Mouse (Mus musculus) cerebellum, adult (tissue): Measurements from ENCODE around the gene Ccdc85a.
A peak's percentile ranks its signal among the peaks of the same experiment; 100 is the strongest.

ENCODE experiments used
- ATAC-seq: cut with Nextera tagmentation; 2 replicates; pipeline ENCODE4 v1.9.2; 2017; ENCODE audit warnings: mild to moderate bottlenecking, moderate library complexity, mixed read lengths; ENCODE audit not compliant: insufficient number of reproducible peaks, low FRiP score, low TSS enrichment

The Ccdc85a gene

DNA sequence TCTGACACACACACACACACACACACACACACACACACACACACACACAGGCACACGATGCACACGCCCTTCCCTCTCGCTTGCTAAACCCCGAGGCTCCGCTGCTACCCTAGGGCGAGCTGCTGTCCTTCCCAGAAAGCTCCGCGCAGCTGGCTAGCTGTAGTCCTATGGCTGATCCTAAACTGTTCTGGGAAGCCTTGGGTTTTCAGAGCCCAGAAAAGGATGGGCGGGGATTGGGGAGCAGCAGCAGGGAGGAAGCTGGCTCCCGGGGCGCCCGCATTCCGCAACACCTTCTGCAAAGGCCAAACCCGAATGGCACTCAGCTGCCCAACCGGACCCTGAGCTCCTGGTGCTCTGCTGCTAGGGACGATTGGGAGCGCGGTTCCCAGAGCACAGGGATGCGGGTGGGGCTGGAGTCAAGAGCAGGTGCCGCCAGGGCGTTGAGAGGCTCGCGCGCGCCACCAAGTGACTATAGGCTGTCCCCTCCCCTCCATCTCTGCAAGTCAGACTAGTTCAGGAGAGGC, at the start of gene Ccdc85a:
Gene Ccdc85a (minus strand): TSS at position 414 of the 524 bp plus-strand sequence.
- ATAC-seq, result peak; percentile 87

DNA sequence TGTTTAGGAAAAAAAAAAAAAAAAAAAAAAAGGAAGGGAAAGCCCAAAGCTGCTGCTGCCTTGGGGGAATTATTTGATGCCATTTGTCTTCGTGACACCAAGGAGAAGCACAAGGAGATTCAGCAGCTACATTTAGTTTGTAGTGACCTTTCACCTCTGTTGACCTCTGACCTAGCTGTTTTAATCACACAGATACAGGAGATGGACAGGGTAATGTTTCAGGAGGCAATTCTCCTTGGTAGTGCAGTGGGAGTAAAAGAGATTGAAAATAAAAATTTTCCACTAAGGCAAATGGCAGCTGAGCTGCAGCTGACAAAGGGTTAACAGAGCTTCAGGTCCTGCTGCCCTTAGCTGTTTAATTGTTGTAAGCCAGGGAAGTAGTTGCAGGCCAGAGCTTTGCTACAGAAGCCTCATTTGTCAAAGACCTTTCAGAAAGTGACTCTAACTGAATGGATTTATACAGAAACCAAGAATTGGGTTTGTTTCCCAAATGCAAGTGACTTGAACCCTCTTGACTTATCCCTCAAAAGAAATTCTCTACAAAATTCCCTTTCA, 49.5 kb upstream of the Ccdc85a start:
- ATAC-seq, result no peak

DNA sequence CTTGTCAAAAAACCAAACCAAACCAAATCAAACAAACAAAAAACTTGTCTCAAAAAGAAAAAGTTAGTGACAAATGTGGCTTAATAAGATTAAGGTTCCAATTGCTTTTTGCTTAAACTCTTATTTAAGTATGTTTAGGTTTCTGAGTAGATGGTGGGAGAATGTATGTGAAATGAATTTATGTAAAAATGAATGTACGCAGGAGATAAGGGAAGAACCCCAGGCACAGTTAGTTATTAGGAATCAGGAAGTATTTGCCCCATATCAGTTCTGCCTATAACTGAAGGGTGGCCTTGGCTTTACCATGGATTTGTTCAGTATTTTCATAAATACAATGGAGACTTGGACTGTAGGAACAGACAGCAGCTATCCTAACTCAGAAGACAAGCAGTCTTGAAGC, 49.0 kb upstream of the Ccdc85a start:
- no peak for ATAC-seq

DNA sequence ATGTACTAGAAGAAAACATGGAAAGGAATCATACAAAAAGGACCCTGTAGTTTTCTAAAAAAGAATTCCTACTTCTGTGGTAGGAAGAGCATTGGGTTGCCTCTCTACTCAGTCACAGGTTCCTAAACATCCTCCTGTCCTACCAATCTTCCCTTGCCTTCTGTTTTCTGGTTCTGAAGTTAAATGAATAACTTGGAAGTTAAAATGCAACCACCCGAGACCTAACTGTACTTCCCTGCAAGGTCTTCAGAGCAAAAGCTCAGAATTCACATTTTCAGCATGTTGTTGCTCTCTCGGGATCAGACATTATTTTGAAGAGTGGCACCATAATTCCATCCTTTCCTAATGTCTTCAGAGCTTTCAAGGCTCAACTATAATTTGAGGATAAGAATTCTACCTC, 46.6 kb upstream of the Ccdc85a start:
- no peak for ATAC-seq

DNA sequence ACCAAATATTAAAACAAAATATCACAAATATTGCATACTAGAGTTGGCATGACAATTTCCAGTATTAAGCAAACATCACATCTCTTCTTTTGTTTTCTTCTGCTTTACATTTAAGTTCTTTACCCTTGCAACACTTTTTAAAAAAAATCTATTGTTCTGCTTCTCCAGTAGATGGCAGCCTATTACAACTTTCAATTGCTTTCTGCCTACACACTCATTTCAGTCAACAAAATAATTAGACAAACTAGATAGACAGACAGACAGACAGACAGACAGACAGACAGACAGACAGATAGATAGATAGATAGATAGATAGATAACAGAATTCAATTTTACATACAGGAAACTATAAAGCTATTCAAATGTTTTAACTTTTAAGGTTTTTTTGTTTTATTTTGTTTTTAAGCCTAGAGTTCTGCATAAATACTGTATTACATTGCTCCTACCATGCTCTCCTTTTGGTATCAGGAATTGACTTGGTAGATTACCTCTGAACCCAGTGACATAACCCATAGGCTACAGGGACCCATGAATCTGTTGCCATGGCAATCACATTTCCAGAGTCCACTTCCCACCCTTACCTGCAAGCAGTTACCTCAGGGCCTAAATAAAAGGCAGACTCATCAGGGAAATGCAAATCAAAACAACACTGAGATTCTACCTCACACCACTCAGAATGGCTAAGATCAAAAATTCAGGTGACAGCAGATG, 26.8 kb upstream of the Ccdc85a start:
- no peak for ATAC-seq

DNA sequence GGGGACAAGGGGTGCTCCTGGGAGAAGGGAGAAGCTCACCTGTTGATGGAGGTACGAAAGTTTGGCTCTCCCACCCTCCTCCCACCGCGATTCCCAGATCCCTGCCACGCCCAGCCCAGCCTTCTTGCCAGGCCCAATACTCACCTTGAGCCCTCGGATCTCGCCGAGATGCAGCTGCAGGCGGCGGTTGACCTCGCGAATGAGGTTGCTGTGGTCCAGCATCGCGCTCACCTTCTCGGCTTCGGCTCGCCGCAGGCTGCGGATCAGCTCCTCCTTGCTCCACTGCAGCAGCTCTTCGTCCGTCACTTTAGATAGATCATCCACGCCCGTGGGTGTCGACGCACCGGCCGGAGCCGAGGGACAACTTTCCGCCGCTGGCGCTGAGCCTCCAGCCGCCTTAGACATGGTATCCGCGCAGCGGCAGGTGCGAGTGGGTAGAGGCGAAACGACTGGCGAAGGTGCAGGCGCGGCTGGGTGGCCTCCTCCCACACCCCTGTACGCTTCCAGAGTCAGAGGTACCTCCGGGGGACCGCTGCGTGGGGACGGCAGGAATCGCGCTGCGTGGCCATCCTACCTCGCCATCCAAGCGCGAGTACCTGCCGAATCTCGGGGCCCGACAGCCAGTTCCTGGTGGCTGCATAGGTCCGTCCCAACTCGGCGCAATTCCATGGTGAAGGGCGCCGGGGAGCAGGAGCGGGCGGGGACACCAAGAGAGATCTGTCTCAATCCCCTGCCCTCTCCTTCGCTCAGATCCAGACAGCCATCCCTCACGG, 800 bp downstream of the Ccdc85a start:
- ATAC-seq, result peak; percentile 51; the same call in 1 of the 2 replicates

DNA sequence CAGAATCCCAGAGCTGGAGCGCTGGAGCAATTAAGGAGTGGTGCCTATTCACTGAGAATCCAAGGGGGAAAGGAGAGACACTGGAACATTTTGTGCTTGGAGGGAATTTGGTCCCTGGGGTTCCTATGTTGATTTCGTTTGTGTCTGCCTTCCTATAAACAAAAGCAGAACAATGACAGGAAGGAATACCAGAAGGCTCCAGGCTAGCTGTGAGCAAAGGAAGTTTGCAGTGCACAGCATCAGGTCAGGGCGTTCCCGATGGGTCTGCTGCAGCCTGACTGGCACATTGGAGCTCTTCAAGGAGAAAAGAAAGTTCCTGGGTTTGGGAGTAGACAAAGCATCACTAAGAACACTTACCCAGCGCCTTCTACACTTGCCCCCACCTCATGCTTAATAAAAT, 1.9 kb downstream of the Ccdc85a start:
- ATAC-seq, result no peak

DNA sequence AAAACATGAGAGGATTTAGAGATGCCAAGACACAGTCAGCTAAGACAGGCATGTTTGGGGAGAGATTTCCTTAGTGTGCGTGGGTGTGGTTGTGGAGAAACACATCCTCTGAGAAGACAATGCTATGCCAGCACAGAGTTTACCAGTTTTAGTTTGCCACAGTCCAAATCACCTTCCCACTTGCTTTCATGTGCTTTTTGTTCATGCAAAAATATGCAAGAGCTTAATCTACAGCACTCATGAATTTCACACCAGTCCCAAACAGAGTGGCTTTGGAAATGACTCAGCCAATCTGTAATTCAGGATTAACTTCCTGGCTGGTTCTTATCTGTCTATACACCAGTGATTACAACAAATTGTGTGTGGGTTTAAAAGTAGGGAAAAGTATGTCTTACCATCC, 11.7 kb downstream of the Ccdc85a start:
- no peak for ATAC-seq

DNA sequence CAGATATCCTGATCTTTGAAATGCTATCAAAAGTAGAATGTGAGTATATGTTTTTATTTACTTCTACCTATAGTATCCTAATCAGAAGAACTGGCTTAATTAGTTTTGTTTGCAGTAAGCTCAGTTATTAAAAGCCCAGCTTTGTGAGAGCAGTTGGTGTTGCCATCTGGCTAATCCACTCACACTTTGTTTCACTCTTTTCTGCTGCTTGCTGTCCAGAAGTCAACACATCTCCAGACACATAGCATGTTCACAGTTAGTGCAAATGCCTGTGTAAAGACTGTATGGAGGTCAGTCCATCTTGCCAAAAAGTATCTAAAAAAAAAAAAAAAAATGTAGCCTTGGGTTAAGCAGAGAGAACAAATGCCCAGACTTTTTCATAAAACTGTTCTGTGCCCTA, 27.7 kb downstream of the Ccdc85a start:
- no peak for ATAC-seq

DNA sequence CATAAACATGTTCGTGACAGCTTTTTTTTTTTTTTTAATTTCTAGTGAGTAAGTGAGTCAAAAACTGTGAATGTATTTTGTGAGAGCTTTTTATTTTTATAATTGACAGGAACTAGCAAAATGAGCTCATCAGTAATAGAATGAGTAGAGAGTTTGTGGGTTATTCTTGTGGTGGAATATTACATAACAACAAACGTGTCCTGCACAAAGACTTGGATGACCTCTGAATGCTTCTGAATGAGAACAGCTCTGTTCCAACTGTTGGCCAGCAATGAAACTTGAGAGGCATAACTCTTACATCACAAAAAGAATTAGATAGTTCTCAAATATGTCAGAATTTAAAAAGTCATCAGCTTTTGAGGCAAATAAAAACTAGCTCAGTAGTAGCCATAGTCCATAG, 40.7 kb downstream of the Ccdc85a start:
- no peak for ATAC-seq

DNA sequence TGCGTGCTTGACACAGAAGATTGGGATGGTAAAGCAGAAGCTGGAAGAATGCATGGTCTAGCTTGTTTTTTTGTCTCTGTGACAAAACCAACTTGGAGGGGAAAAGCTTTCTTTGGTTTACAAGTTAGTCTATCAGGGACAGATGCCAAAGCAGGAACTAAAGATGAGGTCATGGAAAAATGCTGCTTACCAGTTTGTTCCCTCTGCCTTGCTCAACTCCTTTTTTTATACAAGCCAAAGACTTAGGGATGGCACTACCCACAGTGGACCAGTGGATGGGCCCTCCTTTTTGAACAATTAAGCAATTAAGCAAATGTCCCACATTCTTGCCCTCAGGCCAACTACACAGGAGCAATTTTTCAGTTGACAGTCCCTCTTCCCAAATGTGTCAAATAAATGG, 42.8 kb downstream of the Ccdc85a start:
- ATAC-seq, result no peak

DNA sequence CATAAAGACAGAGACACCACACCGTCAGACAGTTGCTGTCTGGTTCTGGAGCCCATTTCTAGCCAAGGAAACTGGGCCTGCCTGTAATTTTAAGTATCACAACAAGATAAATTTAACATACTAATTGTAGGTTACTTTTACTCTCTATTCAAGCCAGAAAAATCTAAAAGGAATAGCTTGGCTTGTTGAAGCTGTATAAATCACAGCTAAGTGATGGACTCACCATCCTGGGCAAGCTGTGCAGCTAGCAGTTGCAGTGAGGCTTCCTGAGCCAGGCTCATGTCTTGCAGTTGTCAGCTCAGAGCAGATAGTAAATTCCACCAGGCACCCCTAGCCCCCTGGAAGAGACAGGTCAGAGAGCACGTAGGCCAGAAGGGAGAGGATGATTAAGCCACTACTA, 50.8 kb downstream of the Ccdc85a start:
- ATAC-seq, result no peak

DNA sequence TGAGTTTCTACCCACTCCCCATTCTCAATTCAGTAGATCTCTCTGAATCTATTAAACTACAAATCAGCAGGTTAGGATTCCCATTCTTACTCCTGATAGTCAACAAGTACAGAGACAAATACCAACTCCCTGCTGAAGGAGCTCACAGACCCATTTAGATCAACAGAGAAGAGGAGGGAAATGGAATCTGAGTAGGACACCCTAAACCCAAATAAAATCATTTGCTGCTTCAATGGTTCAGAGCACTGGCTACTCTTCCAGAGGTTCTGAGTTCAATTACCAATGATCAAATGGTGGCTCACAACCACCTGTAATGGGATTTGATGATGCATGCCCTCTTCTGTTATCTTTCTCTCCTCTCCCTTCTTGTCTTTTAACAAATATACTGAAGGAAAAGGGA, 82.9 kb downstream of the Ccdc85a start:
- ATAC-seq, result no peak

DNA sequence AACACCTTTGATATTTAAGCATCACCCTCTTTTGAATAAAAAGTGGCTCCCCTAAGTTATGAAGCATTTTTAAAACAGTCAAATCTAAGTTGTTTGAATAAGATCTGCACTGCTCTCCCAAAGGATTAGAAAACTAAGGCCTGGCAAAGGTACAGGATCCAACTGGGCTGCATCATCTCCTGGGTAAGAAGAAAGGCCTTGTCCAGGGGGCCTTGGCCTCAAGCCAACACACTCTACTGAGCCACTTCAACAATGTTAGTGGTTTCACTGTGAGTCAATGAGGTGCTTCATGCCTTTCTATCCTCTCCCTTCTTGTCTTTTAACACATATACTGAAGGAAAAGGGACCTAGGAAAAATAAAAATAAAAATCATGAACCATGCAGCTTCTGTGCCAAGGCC, 87.1 kb downstream of the Ccdc85a start:
- ATAC-seq, result no peak

DNA sequence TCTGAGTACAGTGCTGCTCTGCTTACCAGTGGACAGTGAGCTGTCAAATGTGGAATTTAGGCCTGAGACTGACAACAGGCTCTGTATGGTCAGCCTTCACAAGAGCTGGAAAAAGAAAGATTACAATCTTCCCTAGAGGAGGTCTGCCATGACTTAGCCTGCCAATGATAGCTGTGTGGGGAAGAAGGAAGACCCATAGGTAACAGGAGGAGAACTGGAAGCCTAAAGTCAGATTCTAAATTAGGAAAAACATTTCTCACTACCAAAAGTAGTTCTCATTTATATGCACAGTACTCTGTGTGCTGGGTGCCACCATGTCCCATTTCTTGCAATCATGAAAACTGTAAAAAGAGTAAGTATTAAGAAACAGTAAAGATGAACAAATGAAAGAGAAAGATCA, 90.8 kb downstream of the Ccdc85a start:
- ATAC-seq, result no peak

DNA sequence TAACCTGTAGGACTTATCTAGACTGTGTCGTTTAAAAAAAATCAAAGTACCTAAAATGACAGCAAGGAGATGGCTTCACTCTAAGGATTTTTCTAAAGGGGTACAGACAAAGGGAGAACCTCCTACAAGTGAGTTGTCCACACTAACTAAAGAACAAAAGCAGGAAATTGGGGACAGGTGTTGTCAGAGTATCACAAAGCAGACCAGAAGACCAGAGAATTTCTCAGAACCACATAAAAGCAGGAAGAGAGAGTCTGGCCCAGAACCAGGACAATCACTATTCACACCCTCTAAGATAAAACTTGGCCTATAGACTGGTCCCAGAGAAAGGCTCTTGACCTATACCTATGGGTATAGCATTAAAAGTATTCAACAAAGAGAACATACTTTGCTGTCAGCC, 92.8 kb downstream of the Ccdc85a start:
- ATAC-seq, result no peak

DNA sequence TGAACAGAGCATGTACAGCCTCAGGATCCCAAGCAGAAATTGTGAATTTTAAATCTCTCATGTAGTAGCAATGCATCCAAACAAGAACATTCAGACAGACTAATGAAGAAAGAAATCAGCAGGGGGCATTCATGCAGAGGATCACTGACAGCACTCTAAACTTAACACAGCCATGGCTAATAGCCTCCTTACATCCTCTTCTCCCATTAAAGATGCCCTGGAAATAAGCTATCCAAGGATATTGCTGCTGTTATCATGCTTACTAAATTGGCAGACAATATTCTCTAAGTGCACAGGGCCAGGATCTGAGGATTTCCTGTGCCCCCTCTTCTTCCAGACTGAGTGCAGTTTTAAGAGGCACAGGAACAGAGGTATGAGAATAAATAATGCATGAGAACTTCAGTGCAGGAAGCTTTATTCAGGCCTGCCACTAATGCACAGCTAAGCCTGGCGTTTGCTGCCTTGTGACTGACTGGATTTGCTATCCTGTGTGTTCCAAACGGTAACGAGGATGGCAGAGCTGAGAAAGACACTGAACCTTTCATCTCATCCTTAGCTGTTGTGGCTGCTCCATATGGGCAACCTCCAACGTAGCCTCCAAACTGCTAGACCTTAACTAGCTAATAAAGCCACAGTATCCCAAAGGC, 99.9 kb downstream of the Ccdc85a start:
- no peak for ATAC-seq

DNA sequence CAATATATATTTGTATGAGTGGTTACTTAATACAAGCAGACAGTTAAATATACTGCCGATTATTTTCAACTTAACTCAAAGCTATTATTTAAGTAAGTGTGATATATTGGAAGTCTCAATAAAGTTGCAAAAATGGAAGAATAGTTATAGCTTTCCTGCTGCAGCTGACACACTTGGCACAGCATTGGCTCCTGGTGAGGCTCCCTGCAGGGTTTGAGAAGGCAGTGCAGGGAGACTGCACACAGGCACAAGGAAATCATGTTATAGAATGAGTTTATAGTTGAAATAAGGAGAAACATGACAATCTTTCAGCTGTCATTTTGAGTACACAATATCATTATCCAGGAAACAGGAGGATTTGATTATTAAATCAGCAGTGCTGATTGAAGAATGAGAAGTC, 107.0 kb downstream of the Ccdc85a start:
- no peak for ATAC-seq

DNA sequence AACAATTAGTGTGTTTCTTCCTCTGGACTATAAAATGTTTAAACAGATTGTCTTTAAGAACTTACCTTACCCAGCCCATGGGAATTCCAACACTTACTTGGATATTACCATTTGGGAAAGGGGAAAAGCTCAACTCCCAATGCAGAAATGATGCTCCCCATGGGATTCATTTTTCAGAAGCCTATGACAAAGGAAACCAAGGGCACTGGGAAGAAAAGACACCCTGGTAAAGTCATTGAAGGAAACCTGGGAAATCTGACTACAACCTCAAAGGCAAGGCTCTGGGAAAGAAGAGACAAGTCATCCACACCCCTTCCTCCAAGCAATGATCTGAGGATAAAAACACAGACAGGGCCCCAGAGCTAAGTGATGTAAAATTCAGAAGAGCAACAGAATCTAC, 118.4 kb downstream of the Ccdc85a start:
- ATAC-seq, result no peak

DNA sequence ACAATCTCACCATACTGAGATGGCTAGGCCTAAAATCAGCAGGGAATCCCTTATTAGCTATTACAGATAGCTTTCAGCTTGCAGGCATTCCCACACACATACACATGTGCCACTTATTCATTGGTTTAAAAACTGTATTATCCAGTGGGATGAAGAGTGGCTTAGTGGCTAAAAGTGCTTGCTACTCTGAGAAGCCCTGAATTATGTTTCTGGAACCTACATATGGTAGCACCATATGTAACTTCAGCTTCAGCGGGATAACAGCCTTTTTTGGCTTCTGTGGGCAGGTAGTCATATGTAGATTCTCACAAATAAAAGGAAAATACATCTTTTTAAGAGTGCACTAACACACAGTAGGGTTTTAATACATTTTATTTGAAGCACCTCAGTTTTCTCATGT, 119.2 kb downstream of the Ccdc85a start:
- ATAC-seq, result no peak

DNA sequence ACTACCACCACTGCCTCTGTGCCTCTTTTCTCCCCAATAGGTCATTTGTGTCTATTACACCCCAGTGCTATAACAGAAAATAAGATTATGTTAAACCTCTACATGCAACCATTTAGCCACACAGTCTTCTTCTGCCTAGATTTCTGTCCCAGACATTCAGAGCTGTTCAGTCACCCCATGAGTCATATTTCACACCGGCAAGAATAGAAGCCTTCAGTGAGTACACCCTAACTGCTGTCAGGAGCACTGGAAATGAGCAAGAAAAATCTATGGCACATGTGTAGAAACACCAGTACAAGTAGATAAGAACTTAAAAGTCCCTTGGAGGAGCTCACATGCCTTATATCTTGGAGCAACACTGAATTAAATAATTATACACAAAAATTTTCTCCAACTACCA, 125.0 kb downstream of the Ccdc85a start:
- no peak for ATAC-seq
